Mouse (Mus musculus): Measurements from ENCODE around the gene Prl2c3.
"Not testable (repeated sequence)": the region's sequence is repeated elsewhere in the genome, so short reads cannot be mapped to it uniquely, and the experiment has no call there.

Gene Prl2c3

GRCm38 (mm10) chr13:12799979-12800378 lies at the start of gene Prl2c3:
Prl2c3 (minus strand) TSS chr13:12800079.
- H3K36me3 ChIP-seq (ENCODE audit: insufficient read depth, low read length); H3K27me3 ChIP-seq (ENCODE audit: insufficient read depth, low read length); H3K4me3 ChIP-seq (replicated peaks; ENCODE audit: low read length); H3K4me1 ChIP-seq (replicated peaks; ENCODE audit: low read depth, low read length): not testable (repeated sequence)
- peaks cover 13% of the 10 kb centered on the region; the same call in 1 of the 2 replicates for H3K9me3 ChIP-seq (ENCODE audit: low read length)

- H3K36me3 ChIP-seq (ENCODE audit: insufficient read depth, low read length); H3K4me3 ChIP-seq (replicated peaks; ENCODE audit: low read length); H3K4me1 ChIP-seq (replicated peaks; ENCODE audit: low read depth, low read length); H3K27me3 ChIP-seq (ENCODE audit: insufficient read depth, low read length): not testable (repeated sequence)
- H3K9me3 ChIP-seq (ENCODE audit: low read length), result peaks cover 72% of the 10 kb centered on the region
Observed at GRCm38 (mm10) chr13:12848254-12848653, 48.4 kb upstream of the Prl2c3 start.

GRCm38 (mm10) chr13:12844701-12845100 lies 44.8 kb upstream of the Prl2c3 start:
- H3K4me1 ChIP-seq (replicated peaks; ENCODE audit: low read depth, low read length); H3K36me3 ChIP-seq (ENCODE audit: insufficient read depth, low read length); H3K27me3 ChIP-seq (ENCODE audit: insufficient read depth, low read length); H3K4me3 ChIP-seq (replicated peaks; ENCODE audit: low read length): not testable (repeated sequence)
- peaks cover 76% of the 10 kb centered on the region for H3K9me3 ChIP-seq (ENCODE audit: low read length)

GRCm38 (mm10) chr13:12837546-12837945 lies 37.7 kb upstream of the Prl2c3 start:
- not testable (repeated sequence) for H3K4me1 ChIP-seq (replicated peaks; ENCODE audit: low read depth, low read length); H3K36me3 ChIP-seq (ENCODE audit: insufficient read depth, low read length); H3K4me3 ChIP-seq (replicated peaks; ENCODE audit: low read length); H3K27me3 ChIP-seq (ENCODE audit: insufficient read depth, low read length)
- peaks cover 84% of the 10 kb centered on the region for H3K9me3 ChIP-seq (ENCODE audit: low read length)

GRCm38 (mm10) chr13:12831769-12832168 lies 31.9 kb upstream of the Prl2c3 start:
- H3K27me3 ChIP-seq (ENCODE audit: insufficient read depth, low read length), result no peaks in the 10 kb centered on the region
- no peak for TF ChIP-seq CTCF (conservative IDR thresholded peaks at IDR 0.05; ENCODE audit: low read length)
- H3K9me3 ChIP-seq (ENCODE audit: low read length), result peaks cover 90% of the 10 kb centered on the region
- no peaks in the 10 kb centered on the region for H3K4me1 ChIP-seq (replicated peaks; ENCODE audit: low read depth, low read length)
- H3K36me3 ChIP-seq (ENCODE audit: insufficient read depth, low read length), result no peaks in the 10 kb centered on the region
- H3K4me3 ChIP-seq (replicated peaks; ENCODE audit: low read length), result peak overlapping the region; percentile 8; the same call in 1 of the 2 replicates

GRCm38 (mm10) chr13:12829031-12829430 lies 29.2 kb upstream of the Prl2c3 start:
- H3K4me3 ChIP-seq (replicated peaks; ENCODE audit: low read length), result 0 out of 2 replicates have a peak overlapping the region, but pooled peaks have one; percentile 0
- TF ChIP-seq CTCF (conservative IDR thresholded peaks at IDR 0.05; ENCODE audit: low read length) (0 out of 2 replicates have a peak, but pooled peaks have one; percentile 4), NANOG (IDR thresholded peaks at IDR 0.05; ENCODE audit: borderline replicate concordance, low read length) (no peak)
- H3K9me3 ChIP-seq (ENCODE audit: low read length), result peaks cover 85% of the 10 kb centered on the region
- no peaks in the 10 kb centered on the region for H3K27me3 ChIP-seq (ENCODE audit: insufficient read depth, low read length)
- H3K36me3 ChIP-seq (ENCODE audit: insufficient read depth, low read length), result no peaks in the 10 kb centered on the region
- no peaks in the 10 kb centered on the region for H3K4me1 ChIP-seq (replicated peaks; ENCODE audit: low read depth, low read length)

- H3K36me3 ChIP-seq (ENCODE audit: insufficient read depth, low read length); H3K27me3 ChIP-seq (ENCODE audit: insufficient read depth, low read length); H3K4me3 ChIP-seq (replicated peaks; ENCODE audit: low read length); H3K4me1 ChIP-seq (replicated peaks; ENCODE audit: low read depth, low read length): not testable (repeated sequence)
- H3K9me3 ChIP-seq (ENCODE audit: low read length), result peaks cover 64% of the 10 kb centered on the region
Observed at GRCm38 (mm10) chr13:12824500-12825176, 24.8 kb upstream of the Prl2c3 start.

GRCm38 (mm10) chr13:12813734-12814424 lies 14.0 kb upstream of the Prl2c3 start:
- H3K27me3 ChIP-seq (ENCODE audit: insufficient read depth, low read length); H3K36me3 ChIP-seq (ENCODE audit: insufficient read depth, low read length); H3K4me1 ChIP-seq (replicated peaks; ENCODE audit: low read depth, low read length): not testable (repeated sequence)

GRCm38 (mm10) chr13:12809591-12809990 lies 9.7 kb upstream of the Prl2c3 start:
- no peak overlapping the region for H3K4me3 ChIP-seq (replicated peaks; ENCODE audit: low read length)
- H3K4me1 ChIP-seq (replicated peaks; ENCODE audit: low read depth, low read length), result no peaks in the 10 kb centered on the region
- no peaks in the 10 kb centered on the region for H3K36me3 ChIP-seq (ENCODE audit: insufficient read depth, low read length)
- TF ChIP-seq NANOG (IDR thresholded peaks at IDR 0.05; ENCODE audit: borderline replicate concordance, low read length) (no peak), CTCF (conservative IDR thresholded peaks at IDR 0.05; ENCODE audit: low read length) (no peak), POU5F1 (IDR thresholded peaks at IDR 0.05; ENCODE audit: borderline replicate concordance, low read length) (no peak)
- H3K9me3 ChIP-seq (ENCODE audit: low read length), result peaks cover 12% of the 10 kb centered on the region
- no peaks in the 10 kb centered on the region for H3K27me3 ChIP-seq (ENCODE audit: insufficient read depth, low read length)

More at GRCm38 (mm10) chr13:12813734-12814424, 14.0 kb upstream of the Prl2c3 start:
- H3K9me3 ChIP-seq (ENCODE audit: low read length), result peaks cover 19% of the 10 kb centered on the region
- not testable (repeated sequence) for H3K4me3 ChIP-seq (replicated peaks; ENCODE audit: low read length)

GRCm38 (mm10) chr13:12808793-12809512 lies 9.1 kb upstream of the Prl2c3 start:
- H3K9me3 ChIP-seq (ENCODE audit: low read length), result peaks cover 12% of the 10 kb centered on the region
- H3K4me3 ChIP-seq (replicated peaks; ENCODE audit: low read length); H3K36me3 ChIP-seq (ENCODE audit: insufficient read depth, low read length); H3K4me1 ChIP-seq (replicated peaks; ENCODE audit: low read depth, low read length); H3K27me3 ChIP-seq (ENCODE audit: insufficient read depth, low read length): not testable (repeated sequence)

- H3K27me3 ChIP-seq (ENCODE audit: insufficient read depth, low read length); H3K4me3 ChIP-seq (replicated peaks; ENCODE audit: low read length); H3K4me1 ChIP-seq (replicated peaks; ENCODE audit: low read depth, low read length); H3K36me3 ChIP-seq (ENCODE audit: insufficient read depth, low read length): not testable (repeated sequence)
- peaks cover 12% of the 10 kb centered on the region for H3K9me3 ChIP-seq (ENCODE audit: low read length)
Observed at GRCm38 (mm10) chr13:12806496-12806895, 6.6 kb upstream of the Prl2c3 start.

- H3K4me3 ChIP-seq (replicated peaks; ENCODE audit: low read length); H3K4me1 ChIP-seq (replicated peaks; ENCODE audit: low read depth, low read length); H3K36me3 ChIP-seq (ENCODE audit: insufficient read depth, low read length); H3K27me3 ChIP-seq (ENCODE audit: insufficient read depth, low read length): not testable (repeated sequence)
- peaks cover 10% of the 10 kb centered on the region for H3K9me3 ChIP-seq (ENCODE audit: low read length)
Observed at GRCm38 (mm10) chr13:12769442-12770091, 30.3 kb downstream of the Prl2c3 start.
